Mouse (Mus musculus) spleen, postnatal 36 days (tissue): ENCODE data around the gene Chsy1.

Source experiments
- DNase-seq, 2 experiments: peaks; one replicate each; pipeline ENCODE4 v3.0.0; 2022; ENCODE audit warnings: low spot score in 2 of 2, mixed read lengths in 1 of 2

Chsy1 gene

DNA sequence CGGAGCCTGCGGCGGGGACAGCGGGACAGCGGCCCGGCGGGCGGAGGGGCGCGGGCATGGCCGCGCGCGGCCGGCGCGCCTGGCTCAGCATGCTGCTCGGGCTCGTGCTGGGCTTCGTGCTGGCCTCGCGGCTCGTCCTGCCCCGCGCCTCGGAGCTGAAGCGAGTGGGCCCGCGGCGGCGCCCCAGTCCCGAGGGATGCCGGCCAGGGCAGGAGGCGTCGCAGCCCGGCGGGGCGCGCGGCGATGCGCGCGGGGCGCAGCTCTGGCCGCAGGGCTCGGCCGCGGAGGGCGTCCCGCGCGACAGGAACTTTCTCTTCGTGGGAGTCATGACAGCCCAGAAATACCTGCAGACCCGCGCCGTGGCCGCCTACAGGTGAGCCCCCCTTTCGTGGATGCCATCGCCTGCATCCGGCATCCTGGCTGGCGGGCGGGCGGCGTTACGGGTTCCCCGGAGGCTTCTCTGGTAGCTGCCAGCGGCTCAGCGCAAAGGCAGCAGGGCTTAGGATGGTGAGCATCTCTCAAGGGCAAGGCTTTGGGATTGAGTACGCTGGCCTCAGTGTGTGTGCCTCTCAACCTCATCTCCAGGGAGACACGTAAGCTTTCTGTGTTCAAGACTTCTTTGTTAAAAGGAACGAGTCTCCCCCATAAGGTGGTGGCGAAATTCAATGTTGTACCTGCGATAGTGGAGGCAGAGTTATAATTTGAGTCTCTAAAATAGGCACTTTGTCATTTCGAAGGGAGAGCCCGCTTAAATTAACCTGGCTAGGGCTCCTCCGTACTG is 730 bp downstream of the Chsy1 start:
- DNase-seq: peak; percentile 49 to 52

DNA sequence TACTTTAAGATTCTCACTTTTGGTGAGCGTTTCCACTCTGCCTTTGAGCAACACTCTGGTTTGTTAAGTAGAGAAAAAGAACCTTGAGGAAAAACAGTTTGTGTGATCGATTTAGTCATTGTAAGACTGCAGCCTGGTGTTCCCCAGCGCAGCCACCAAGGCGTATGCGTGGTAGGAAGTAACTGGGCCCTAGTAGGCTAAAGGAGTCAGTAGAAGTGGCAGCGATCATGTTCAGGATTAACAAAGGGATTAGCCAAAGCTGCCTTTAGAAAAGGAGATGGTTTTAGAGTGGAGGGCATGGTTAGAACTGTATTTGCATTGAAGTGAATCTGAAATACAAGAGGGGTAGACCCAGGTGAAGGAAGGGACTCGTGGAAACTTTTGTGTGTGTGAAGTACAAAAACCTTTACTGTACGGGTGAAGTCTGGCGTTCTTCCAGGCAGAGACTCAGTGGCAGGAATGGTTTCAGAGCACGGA is 1.4 kb downstream of the Chsy1 start:
- DNase-seq: no peak

DNA sequence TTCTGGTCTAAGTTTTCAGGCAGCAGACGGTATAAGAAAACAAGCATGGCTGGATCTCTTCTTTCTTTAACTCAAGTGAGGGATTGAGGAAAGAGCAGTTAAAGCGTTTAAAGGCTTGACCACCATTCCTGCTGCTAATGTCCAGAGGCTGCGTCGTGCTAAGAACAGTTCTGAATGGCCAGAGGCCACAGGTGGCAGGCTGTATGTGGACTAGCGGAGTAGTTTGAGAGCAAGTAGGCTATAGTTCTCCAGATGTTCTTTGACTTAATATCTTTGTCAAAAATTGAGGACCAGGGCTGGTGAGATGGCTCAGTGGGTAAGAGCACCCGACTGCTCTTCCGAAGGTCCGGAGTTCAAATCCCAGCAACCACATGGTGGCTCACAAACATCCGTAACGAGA is 1.9 kb downstream of the Chsy1 start:
- no peak for DNase-seq

DNA sequence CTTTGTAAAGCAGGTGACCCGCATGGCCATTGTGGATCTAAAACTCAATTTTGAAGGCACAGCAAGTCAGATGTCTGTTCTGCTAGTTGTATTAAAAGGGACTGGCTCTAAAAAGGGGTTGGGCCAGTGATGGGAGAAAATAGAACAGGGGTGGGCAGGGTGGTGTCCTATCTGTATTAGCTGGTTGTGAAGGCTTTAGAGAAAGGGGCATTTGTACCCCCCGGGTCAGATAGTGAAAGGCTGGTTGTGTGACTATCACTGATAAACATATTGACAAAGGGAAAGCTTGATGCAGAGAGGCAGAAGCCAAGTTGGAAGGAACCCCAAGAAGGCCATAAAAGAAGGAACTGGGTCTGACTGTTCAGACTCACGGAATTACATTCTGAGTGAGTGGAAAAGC is 4.2 kb downstream of the Chsy1 start:
- DNase-seq: no peak

DNA sequence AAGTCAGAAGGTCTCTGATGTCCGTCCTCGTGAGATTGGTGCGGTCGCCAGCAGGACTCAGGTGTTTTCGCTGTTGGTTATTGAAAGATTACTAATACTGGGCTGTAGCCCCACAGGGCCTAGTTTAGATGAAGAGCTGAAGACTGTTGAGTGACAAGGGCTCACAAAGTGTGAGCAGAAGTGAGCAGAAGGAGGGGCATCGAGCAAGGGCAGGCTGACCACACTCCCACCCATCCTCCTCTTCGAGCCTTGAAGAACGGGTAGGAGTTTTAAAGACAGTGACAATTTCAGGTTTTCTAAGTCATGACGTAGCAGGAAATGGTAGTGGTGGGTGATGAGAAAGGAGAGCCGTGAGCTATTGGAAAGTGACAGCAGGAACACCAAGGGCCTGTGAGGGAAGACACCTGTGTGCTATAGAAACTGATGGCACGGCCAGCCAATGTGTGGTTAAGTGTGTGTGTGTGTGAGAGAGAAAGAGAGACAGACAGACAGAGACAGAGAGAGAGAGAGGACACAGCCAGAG is 6.6 kb downstream of the Chsy1 start:
- DNase-seq: no peak

DNA sequence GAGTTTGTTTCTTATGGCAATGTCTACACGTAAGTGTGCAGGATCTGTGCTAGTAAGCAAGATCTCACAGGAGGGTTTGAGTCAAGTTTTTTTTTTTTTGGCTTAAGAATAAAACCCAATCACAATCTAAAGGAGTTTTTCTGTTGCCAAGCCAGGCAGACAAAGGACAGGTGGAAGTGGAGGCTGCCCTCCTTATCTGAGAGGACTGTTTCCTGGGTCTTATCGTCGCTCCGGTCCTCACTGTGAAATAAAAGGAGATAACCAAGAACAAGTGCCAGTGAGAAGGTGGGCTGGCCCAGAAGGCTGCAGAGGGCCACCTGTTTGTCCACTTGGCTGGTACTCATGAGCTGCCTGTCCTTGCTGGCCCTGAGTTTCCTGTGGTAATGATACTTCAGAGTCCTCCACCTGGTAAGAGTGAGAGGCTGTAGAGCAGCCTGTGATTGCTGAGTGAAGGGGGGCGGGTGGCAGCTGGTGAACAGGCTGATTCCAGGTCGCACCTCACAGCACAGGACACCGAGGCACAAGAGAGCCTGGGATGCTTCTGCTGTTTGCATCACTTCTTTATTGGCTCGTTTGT is 7.7 kb downstream of the Chsy1 start:
- no peak for DNase-seq

DNA sequence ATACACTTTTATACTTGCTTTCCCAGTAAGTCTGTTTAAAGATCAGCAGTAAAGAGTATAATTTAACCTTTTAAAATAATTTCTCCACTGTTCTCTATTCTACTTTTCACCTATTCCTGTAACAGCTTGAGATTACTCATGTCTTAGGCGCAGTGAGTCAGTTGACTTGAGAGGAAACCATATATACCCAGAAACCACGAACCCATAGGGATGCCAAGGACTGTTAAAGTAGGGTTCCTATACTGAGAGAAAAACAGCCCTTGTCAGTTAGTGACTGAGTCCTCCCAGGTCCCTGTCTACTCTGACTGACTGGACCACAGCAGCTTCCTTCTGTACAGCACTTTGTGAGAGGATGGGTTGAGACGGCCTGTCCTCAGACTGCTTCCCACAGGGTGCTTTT is 8.7 kb downstream of the Chsy1 start:
- no peak for DNase-seq

DNA sequence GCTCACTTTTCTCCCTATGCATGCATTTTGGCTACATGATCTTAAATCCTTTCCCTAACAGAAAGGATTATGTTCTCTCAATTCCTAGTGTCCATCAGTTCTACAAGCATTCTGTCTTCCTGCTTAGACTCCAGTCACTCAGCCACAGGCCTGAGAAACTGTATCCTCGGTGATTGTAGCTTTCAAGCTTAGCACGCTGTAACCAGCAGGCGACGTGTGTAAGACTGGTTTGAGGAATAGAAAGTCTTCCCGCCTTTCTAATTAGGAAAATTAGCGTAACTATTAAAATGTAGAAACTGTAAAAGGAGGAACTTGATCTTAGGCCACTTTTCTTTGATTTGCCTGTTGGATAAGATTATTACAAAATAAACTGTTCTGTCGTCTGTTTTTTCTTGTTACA is 9.5 kb downstream of the Chsy1 start:
- no peak for DNase-seq

DNA sequence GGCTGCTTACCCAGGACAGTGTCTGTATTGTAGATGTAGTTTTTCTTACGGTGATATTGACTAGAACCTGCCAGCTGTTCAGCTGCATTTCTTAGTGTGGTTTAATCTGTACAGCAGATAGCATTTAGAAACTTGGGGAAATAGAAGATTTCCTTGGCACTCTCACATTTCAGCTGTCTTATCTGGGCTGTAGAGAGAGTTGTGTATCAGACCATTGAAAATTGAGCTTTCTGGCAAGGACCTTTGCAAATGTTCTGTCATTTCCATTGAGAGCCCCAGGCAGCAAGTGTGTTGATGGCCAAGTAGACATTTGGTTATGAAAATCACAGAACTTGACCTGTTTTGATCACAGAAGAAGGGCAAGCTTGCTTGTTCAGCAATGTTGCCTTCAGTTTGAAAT is 10.8 kb downstream of the Chsy1 start:
- no peak for DNase-seq

DNA sequence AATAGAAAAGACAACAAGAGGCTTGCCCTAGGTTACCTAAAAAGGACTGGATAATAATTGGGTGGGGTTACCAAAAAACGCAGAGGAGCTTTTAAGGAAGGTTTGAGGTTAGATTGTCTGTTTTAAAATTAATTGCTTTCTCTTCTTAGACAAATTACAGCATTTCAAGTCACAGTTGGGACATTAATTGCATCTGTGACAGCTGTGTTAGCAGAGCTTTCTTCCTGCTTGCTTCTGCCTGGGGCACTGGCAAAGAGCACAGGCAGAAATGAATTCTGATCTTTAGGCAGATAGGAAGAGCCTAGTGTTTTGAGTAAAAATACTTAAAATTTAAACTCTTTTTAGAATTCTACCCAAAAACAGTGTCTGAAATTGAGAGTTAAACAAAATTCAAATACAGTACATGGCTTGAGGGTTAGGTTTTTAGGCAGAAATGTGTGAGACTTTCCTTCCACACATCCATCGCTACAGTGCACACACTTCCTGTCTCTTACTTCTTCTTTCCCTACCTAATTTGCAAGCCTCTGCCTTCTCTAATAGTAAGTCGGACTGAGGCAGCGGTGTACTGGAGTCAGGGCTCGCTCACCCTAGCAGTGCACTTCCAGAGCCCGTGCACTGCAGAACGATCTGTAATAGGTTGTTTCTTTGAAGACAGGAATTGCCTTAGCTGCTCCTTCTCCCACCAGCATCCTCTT is 11.5 kb downstream of the Chsy1 start:
- peak; percentile 79 to 82 for DNase-seq

DNA sequence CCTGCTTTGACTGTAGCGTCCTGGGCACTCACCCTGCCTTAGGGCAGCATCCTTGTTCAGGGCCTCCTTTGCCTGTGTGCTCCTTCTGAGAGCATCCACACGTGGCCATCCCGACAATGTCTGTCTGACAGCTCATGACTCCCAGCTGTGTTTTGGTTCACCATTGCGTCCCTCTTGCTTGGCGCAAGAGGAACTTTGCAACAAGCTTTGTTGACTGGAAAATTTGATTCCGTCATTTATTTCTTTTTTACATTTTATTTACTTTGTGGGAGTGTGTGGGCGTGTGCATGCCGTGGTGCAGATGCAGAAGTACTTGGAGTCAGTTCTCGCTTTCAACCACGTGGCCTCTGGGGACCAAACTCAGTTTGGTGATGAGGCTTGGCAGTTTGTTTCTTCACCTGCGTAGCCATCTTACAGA is 15.2 kb downstream of the Chsy1 start:
- peak; percentile 82 to 85 for DNase-seq

DNA sequence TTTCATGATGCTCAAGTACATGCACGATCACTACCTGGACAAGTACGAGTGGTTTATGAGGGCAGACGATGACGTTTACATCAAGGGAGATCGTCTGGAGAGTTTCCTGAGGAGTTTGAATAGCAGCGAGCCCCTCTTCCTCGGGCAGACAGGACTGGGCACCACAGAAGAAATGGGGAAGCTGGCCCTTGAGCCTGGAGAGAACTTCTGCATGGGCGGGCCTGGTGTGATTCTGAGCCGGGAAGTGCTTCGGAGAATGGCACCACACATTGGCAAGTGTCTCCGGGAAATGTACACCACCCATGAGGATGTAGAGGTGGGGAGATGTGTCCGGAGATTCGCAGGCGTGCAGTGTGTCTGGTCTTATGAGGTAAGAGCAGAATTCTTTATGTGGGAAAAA is 16.1 kb downstream of the Chsy1 start:
- DNase-seq: no peak

DNA sequence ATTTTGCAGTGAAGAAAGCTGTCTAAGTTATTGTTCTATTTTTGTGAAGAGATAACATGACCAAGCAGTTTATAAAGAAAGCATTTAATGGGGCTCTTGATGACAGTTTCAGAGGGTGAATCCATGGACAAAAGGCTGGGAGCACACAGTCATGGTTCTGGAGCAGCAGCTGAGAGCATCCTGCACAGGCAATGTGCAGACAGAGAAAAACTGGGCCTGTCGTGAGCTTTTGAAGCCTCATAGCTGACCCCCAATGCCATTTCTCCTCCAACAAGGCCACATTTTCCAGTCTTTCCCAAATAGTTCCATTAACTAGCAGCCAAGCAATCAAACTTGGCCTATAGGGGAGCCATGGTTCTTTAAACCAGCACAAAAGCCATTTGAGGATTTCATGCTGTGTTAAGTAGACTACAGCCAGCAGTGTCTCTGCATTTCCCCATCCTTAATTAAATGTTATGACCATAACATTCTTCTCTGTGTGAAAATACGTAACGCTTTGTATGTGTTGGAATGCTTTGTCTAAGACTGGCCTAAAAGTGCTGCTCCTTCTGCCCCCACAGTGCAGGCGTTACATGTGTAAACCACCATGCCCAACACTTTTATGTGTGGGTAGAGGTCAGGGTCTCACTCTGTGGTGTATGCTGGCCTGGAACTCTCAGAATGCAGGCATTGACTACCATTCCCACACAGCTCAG is 18.8 kb downstream of the Chsy1 start:
- no peak for DNase-seq

DNA sequence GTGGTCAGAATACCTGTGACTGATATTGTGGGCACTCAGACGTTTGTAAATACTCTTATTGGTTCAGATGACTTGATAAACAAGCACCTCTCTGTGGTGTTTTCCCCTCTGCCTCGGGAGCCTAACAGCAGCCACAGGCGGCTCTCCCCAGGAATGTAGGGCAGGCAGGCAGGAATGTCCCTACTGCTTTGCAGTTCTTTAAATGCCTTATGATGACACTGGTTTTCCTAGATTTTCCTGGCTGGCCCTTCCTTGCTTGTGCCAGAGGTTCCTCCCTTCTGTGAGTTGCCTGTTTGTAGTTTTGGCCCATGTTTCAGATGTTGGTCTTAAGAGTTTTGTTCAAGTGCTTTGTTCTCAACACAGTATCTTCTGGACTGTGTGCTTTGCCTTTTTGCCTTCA is 19.5 kb downstream of the Chsy1 start:
- no peak for DNase-seq

DNA sequence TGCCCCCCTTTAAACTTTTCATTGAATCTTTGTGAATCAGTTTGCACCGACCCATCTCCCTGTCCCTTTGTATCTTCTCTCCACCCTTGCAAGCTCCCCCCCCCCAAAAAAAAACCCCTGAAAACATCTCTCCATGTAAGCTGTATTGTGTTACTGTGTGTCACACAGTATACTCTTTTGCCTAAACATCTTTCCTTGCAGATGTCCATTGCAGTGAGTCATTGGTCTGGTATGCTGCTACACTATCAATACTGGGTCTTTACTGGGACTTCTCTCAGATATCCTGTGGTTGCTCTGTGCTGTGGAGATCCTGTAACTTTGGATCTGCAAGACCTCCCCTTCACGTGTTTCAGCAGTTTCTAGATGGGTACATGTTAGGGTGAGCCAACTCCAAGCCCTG is 21.0 kb downstream of the Chsy1 start:
- DNase-seq: no peak

DNA sequence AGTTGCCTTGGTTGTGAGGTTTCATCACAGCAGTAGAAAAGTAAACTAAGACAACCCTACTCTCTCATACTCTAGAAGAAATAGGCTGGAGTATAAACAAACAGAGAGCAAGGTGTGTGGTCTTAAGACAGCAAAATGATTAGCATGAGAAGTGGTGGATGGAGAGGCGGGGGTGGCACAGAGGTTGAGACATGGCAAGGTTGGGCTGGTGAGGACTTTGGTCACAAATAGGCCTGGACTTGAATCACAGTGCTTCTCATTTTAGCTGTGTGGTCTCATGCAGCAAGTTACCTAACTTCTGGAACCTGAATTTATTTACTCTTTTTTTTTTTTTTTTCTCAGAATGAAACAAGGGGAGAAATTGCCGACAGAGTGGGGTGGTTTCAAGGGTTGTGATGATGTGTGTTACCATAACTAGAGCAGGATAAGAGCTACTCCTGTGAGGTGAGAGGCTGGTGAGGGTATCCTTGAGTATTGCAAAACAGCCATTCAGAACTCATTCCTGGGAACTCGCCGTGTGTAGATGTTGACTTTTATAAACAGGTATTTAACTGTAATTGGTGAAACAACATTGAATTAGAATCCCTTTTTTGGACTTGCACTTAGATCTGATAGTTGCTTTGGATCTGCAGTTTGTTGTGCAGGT is 22.6 kb downstream of the Chsy1 start:
- no peak for DNase-seq

DNA sequence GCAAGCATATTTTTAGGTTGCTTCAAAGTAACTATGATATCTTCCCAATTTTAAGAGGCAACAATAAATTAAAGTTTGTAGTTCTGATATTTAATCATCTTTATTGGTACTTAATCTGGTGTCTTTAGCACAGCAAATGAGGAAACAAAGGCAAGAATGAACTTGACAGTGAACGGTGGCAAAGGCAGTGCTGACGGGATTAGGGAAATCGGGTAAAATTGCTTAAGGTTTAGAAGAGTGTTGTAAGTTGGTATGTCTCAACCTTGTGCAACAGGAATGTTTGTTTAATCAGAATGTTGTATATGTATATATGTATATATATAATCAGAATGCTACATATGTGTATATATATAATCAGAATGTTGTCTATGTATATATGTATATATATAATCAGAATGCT is 24.8 kb downstream of the Chsy1 start:
- no peak for DNase-seq

DNA sequence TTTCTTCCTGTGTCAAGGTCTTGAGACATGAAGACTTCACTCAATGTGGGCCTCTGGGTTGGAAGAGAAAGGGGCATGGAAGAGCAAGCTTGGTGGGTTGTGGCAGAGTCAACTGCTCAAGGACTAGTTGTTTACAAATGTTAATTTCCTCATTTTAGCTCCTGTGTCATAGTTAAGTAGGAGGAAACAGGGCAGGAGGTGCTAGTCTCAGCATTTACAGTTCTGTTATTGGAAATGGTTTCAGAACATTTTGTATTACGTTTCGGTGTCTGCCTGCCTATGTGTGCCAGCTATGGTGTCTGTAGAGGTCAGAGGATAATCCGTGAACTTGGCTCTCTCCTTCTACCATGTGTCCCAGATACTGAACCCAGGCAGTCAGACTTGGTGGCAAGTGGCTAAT is 26.3 kb downstream of the Chsy1 start:
- no peak for DNase-seq

DNA sequence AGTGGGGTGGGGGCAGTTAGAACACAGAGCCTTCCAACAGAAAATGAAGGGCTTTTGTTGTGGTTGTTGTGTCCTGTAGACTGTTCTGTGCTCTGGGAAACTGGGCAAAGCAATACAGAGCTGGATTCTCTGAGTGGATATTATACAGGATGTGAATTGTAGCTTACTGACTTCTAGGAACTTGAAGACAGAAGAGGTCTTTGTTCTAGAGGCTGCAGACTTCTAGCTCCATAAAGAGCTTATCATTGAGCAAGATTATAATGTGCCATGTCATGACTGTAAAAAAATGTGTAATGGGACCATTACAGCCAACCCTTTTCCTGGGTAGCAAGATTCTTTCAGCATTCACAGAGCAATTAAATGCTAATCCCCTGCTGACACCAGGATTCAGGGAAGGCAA is 26.9 kb downstream of the Chsy1 start:
- no peak for DNase-seq

DNA sequence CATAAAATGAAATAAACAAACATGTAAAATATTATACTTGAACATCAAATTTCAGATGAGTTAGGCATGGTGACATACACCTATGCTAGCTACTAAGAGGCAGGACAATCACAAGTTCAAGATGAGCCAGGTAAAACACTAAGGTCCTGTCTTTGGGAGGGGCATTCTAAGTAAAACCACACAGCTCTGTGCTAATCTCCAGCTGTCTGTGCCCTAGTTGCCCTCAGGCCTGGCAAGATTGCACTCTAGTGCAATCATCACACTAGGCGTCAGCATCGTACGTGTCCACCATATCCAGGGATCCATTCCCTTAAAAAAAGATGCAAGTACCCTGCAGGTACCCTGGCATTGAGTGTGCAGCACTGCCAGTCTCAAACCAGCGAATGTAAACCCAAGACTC is 28.0 kb downstream of the Chsy1 start:
- DNase-seq: no peak

DNA sequence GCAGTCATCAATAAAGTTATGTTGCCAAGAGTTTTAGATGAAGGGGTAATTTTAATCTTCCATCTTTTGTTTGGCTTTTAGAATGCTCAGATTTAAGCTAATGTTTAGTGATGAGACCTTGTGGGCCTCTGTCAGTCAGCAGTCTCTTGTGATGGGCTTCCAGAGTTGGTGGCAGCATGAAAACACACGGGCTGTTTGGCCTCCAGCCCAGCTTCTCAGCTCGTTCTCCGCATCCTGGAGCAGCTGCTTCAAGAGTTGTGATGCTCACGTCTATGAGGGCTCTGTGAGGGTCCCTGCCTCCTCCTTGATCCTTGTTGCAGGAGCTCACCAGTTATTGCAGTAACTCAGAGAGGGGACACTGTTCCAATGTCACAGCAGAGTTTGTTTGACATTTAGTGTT is 29.0 kb downstream of the Chsy1 start:
- DNase-seq: no peak

DNA sequence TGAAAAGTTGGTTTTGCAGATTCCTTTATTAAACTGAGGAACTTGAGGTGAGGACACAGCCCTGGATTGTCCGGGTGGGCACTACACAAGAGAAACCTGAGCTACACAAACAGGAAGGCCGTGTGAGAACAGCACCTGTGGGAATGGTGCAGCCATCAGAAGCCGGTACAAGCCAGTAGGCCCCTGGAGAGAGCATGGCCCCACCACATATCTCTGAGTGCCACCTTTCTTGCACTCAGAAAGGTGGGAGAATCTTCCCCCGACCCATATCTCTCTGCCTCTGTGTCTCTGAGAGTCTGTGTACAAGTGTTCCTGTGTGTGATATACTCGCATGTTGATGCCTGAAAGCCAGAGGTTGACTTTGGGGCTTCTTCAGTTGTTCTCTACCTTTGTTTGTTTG is 29.6 kb downstream of the Chsy1 start:
- DNase-seq: no peak
